Mouse (Mus musculus): ENCODE results near the gene Cand2.

Gene Cand2

GRCm38 (mm10) chr6:115775838-115776237 is 1.5 kb downstream of the Cand2 start:
- DNase-seq = no peak

GRCm38 (mm10) chr6:115776363-115776762 is 2.0 kb downstream of the Cand2 start:
- no peak for DNase-seq

GRCm38 (mm10) chr6:115782781-115783180 is 8.4 kb downstream of the Cand2 start:
- no peak for DNase-seq

GRCm38 (mm10) chr6:115791016-115791415 is 16.7 kb downstream of the Cand2 start:
- no peak for DNase-seq

- no peak for DNase-seq
Observed at GRCm38 (mm10) chr6:115791842-115792686, 17.7 kb downstream of the Cand2 start.

- no peak for DNase-seq
Observed at GRCm38 (mm10) chr6:115792691-115793215, 18.4 kb downstream of the Cand2 start.

GRCm38 (mm10) chr6:115801811-115802210 is 27.5 kb downstream of the Cand2 start:
- DNase-seq = no peak

GRCm38 (mm10) chr6:115803541-115804382 is 29.4 kb downstream of the Cand2 start:
- peak; percentile 79 for DNase-seq

GRCm38 (mm10) chr6:115804432-115805192 is 30.3 kb downstream of the Cand2 start:
- DNase-seq = no peak

- DNase-seq = no peak
Observed at GRCm38 (mm10) chr6:115807464-115808195, 33.3 kb downstream of the Cand2 start.

- DNase-seq = no peak
Observed at GRCm38 (mm10) chr6:115808196-115808487, 33.8 kb downstream of the Cand2 start.

GRCm38 (mm10) chr6:115808488-115809231 is 34.3 kb downstream of the Cand2 start, which contains the start of gene Rpl32:
TSS of gene Rpl32 (minus strand) at chr6:115808747.
- DNase-seq = peak; percentile 89

GRCm38 (mm10) chr6:115811606-115812005 is 37.3 kb downstream of the Cand2 start:
- no peak for DNase-seq

GRCm38 (mm10) chr6:115814104-115814503 is 39.8 kb downstream of the Cand2 start:
- peak; percentile 74 for DNase-seq

GRCm38 (mm10) chr6:115815041-115815440 is 40.7 kb downstream of the Cand2 start:
- DNase-seq = no peak

GRCm38 (mm10) chr6:115818129-115818528 is 43.8 kb downstream of the Cand2 start:
- DNase-seq = no peak

GRCm38 (mm10) chr6:115821216-115821993 is 47.1 kb downstream of the Cand2 start:
- no peak for DNase-seq

- DNase-seq = peak; percentile 90
Observed at GRCm38 (mm10) chr6:115823850-115824464, 49.6 kb downstream of the Cand2 start.

GRCm38 (mm10) chr6:115830779-115831601 is 56.7 kb downstream of the Cand2 start:
- DNase-seq = no peak
